Mouse (Mus musculus): ENCODE data around the gene Akr1c21. TPM values are rescaled to one million over a fixed set of nuclear protein-coding genes. Genes with fewer than 3 reads are reported as not detected.

Gene Akr1c21
- polyA plus RNA-seq, 1 experiment from 2014 or later: 0.09 TPM

Other genes starting within 250 kb of the Akr1c21 start
- gene Akr1c6, start 139.8 kb upstream of the Akr1c21 start, polyA plus RNA-seq (2015; fragmentation: Nextera tagmentation; extraction: Ambion mirVana): 2.2 and 4.0 TPM in 2 replicates
- 0.56 and 1.2 TPM in 2 replicates for gene Akr1c20, start 50.7 kb upstream of the Akr1c21 start, polyA plus RNA-seq (2015; fragmentation: Nextera tagmentation; extraction: Ambion mirVana)
- gene Akr1e1, start 35.1 kb downstream of the Akr1c21 start, polyA plus RNA-seq (2015; fragmentation: Nextera tagmentation; extraction: Ambion mirVana): 17.1 and 17.4 TPM in 2 replicates